Comparison of ENCODE assay signal across 8 mouse cellular contexts in genomic region chr9:58038500-58039168, GRCm38 (mm10). TPM values are rescaled to one million over a fixed set of nuclear protein-coding genes. Genes with fewer than 3 reads are reported as not detected.
DNase-seq lines count a peak whose midpoint lies in the region; ATAC-seq and TF ChIP-seq lines count a peak whose summit lies in the region.

No protein-coding gene starts in this region.

- H3K36me3 ChIP-seq in limb, embryonic 14.5 days (ENCODE audit: control insufficient read depth, insufficient read depth, low read length): no peaks in the 10 kb centered on the region
- H3K36me3 ChIP-seq in splenic B cell, adult 2 months (ENCODE audit: control insufficient read depth, insufficient read depth, low read length, poor library complexity, severe bottlenecking): no peaks in the 10 kb centered on the region

- no peak overlapping the region for H3K4me3 ChIP-seq in limb, embryonic 14.5 days (replicated peaks; ENCODE audit: low read length)

- H3K27ac ChIP-seq in limb, embryonic 14.5 days (replicated peaks; ENCODE audit: low read depth, low read length): no peak overlapping the region

- no peak for TF ChIP-seq POLR2A in limb, embryonic 14.5 days (IDR thresholded peaks at IDR 0.05; ENCODE audit: borderline replicate concordance, extremely low read depth, insufficient read depth, insufficient read length)

- peak; percentile 76 for ATAC-seq in granulocyte monocyte progenitor cell, adult 5-6 weeks (replicated peaks; ENCODE audit: poor library complexity, severe bottlenecking)
- peak; percentile 46 for ATAC-seq in limb, embryonic 14.5 days (ENCODE audit: low FRiP score, low read depth)

- no peak overlapping the region for H3K9ac ChIP-seq in limb, embryonic 14.5 days (ENCODE audit: low read depth, low read length, severe bottlenecking)

- no peaks in the 10 kb centered on the region for H3K9me3 ChIP-seq in limb, embryonic 14.5 days (ENCODE audit: control insufficient read depth, low read length)

- H3K4me1 ChIP-seq in limb, embryonic 14.5 days (ENCODE audit: control insufficient read depth, insufficient read depth, low read length): peaks cover 23% of the 10 kb centered on the region

- H3K27me3 ChIP-seq in limb, embryonic 14.5 days (ENCODE audit: control insufficient read depth, insufficient read depth, low read length): 0 out of 2 replicates have a peak, but pooled peaks cover 11% of the 10 kb centered on the region
- H3K27me3 ChIP-seq in splenic B cell, adult 2 months (ENCODE audit: control insufficient read depth, insufficient read depth, low read length, poor library complexity, severe bottlenecking): no peaks in the 10 kb centered on the region

- DNase-seq in layer of hippocampus, adult 11-12 months (ENCODE audit: low spot score): peak; percentile 76
- no peak for DNase-seq in layer of hippocampus, adult 9-10 months (ENCODE audit: low spot score)
- peak; percentile 75 for DNase-seq in embryo, embryonic 9.5 days (ENCODE audit: extremely low spot score)
- peak; percentile 61 to 77 for DNase-seq in kidney, adult 8-10 months
- peak; percentile 83 for DNase-seq in limb, embryonic 14.5 days (ENCODE audit: low spot score)
- peak; percentile 83 for DNase-seq in neural tube, embryonic 10.5 days (ENCODE audit: extremely low spot score, low spot score)
- DNase-seq in splenic B cell, adult 2 months (ENCODE audit: low read depth, low spot score): peak; percentile 81

- 25% methylated on average over 19 of the region's 19 CpGs for WGBS in limb, embryonic 14.5 days

- no peak overlapping the region for H3K4me2 ChIP-seq in limb, embryonic 14.5 days (replicated peaks; ENCODE audit: low read depth, low read length, severe bottlenecking)

RNA-seq across cellular contexts. Expression of gene Stra6, which starts 25.0 kb away (rescaled TPM):
- not detected in 2 replicates for total RNA-seq in granulocyte monocyte progenitor cell, adult 5-6 weeks (2014; fragmentation: Nextera tagmentation)
- not detected in 2 replicates for total RNA-seq in granulocyte monocyte progenitor cell, adult 5-6 weeks (2017)
- 22.0 and 33.8 TPM in 2 replicates for polyA plus RNA-seq in limb, embryonic 14.5 days (2012; rRNA removed)
- 13.1 and 16.6 TPM in 2 replicates for polyA plus RNA-seq in limb, embryonic 14.5 days (2014; fragmentation: Nextera tagmentation; extraction: Ambion mirVana)

RNA-seq across cellular contexts. Expression of gene Cyp11a1, which starts 32.4 kb away (rescaled TPM):
- total RNA-seq in granulocyte monocyte progenitor cell, adult 5-6 weeks (2014; fragmentation: Nextera tagmentation): 0.58 and 7.0 TPM in 2 replicates
- 0.52 and 1.2 TPM in 2 replicates for total RNA-seq in granulocyte monocyte progenitor cell, adult 5-6 weeks (2017)
- 3.3 and 3.5 TPM in 2 replicates for polyA plus RNA-seq in limb, embryonic 14.5 days (2012; rRNA removed)
- 4.5 and 5.7 TPM in 2 replicates for polyA plus RNA-seq in limb, embryonic 14.5 days (2014; fragmentation: Nextera tagmentation; extraction: Ambion mirVana)
